Mouse (Mus musculus): ENCODE results near the gene Kcnmb1. TPM values are rescaled to one million over a fixed set of nuclear protein-coding genes. Genes with fewer than 3 reads are reported as not detected.
A peak's percentile ranks its signal among the peaks of the same experiment; 100 is the strongest.

Gene Kcnmb1
- polyA plus RNA-seq, 1 experiment from 2014 or later, result not detected

GRCm38 (mm10) chr11:33928658-33929057 lies 34.2 kb upstream of the Kcnmb1 start:
- H3K4me2 ChIP-seq, result no peak overlapping the region
- no peak overlapping the region for H3K9ac ChIP-seq
- H3K4me1 ChIP-seq, result peaks cover 8% of the 10 kb centered on the region
- H3K4me3 ChIP-seq (replicated peaks), result no peak overlapping the region
- no peak overlapping the region for H3K27ac ChIP-seq
- ATAC-seq (ENCODE audit: low FRiP score), result peak; percentile 45; the same call in 1 of the 2 replicates
- H3K9me3 ChIP-seq, result no peaks in the 10 kb centered on the region
- no peaks in the 10 kb centered on the region for H3K27me3 ChIP-seq
- no peaks in the 10 kb centered on the region for H3K36me3 ChIP-seq (replicated peaks)
- WGBS, result 46% methylated on average over 7 of the region's 7 CpGs

GRCm38 (mm10) chr11:33929412-33929811 lies 33.4 kb upstream of the Kcnmb1 start:
- Histone ChIP-seq H3K4me1 (peaks cover 8% of the 10 kb centered on the region), H3K4me3 (replicated peaks) (no peak overlapping the region), H3K9me3 (no peaks in the 10 kb centered on the region), H3K27me3 (no peaks in the 10 kb centered on the region), H3K4me2 (no peak overlapping the region), H3K9ac (no peak overlapping the region), H3K36me3 (replicated peaks) (no peaks in the 10 kb centered on the region), H3K27ac (no peak overlapping the region)
- WGBS, result 80% methylated on average over 11 of the region's 11 CpGs
- no peak for ATAC-seq (ENCODE audit: low FRiP score)

GRCm38 (mm10) chr11:33931836-33932385 lies 30.9 kb upstream of the Kcnmb1 start:
- Histone ChIP-seq H3K27ac (no peak overlapping the region), H3K27me3 (no peaks in the 10 kb centered on the region), H3K36me3 (replicated peaks) (no peaks in the 10 kb centered on the region), H3K4me1 (peaks cover 8% of the 10 kb centered on the region), H3K4me2 (no peak overlapping the region), H3K9ac (no peak overlapping the region), H3K9me3 (no peaks in the 10 kb centered on the region), H3K4me3 (replicated peaks) (no peak overlapping the region)
- ATAC-seq (ENCODE audit: low FRiP score), result peak; percentile 37; the same call in 1 of the 2 replicates
- WGBS, result 12% methylated on average over 10 of the region's 10 CpGs

GRCm38 (mm10) chr11:33932386-33933111 lies 30.3 kb upstream of the Kcnmb1 start:
- H3K9ac ChIP-seq, result no peak overlapping the region
- H3K27ac ChIP-seq, result no peak overlapping the region
- ATAC-seq (ENCODE audit: low FRiP score), result no peak; the same call in 1 of the 2 replicates

GRCm38 (mm10) chr11:33934286-33934685 lies 28.5 kb upstream of the Kcnmb1 start:
- no peak overlapping the region for H3K4me3 ChIP-seq (replicated peaks)
- no peaks in the 10 kb centered on the region for H3K9me3 ChIP-seq
- no peak overlapping the region for H3K27ac ChIP-seq
- H3K4me1 ChIP-seq, result peaks cover 8% of the 10 kb centered on the region
- WGBS, result 67% methylated on average over 9 of the region's 9 CpGs
- H3K27me3 ChIP-seq, result no peaks in the 10 kb centered on the region
- H3K9ac ChIP-seq, result no peak overlapping the region
- H3K36me3 ChIP-seq (replicated peaks), result no peaks in the 10 kb centered on the region
- no peak for ATAC-seq (ENCODE audit: low FRiP score)
- no peak overlapping the region for H3K4me2 ChIP-seq

More at GRCm38 (mm10) chr11:33932386-33933111, 30.3 kb upstream of the Kcnmb1 start:
- H3K4me2 ChIP-seq, result no peak overlapping the region
- no peaks in the 10 kb centered on the region for H3K36me3 ChIP-seq (replicated peaks)
- WGBS, result 69% methylated on average over 18 of the region's 18 CpGs
- H3K9me3 ChIP-seq, result no peaks in the 10 kb centered on the region
- no peak overlapping the region for H3K4me3 ChIP-seq (replicated peaks)
- H3K27me3 ChIP-seq, result no peaks in the 10 kb centered on the region
- peaks cover 8% of the 10 kb centered on the region for H3K4me1 ChIP-seq

GRCm38 (mm10) chr11:33937641-33938040 lies 25.2 kb upstream of the Kcnmb1 start:
- ATAC-seq (ENCODE audit: low FRiP score), result no peak
- Histone ChIP-seq H3K4me1 (peaks cover 1% of the 10 kb centered on the region; the same call in 1 of the 2 replicates), H3K9me3 (no peaks in the 10 kb centered on the region), H3K36me3 (replicated peaks) (no peaks in the 10 kb centered on the region), H3K27ac (no peak overlapping the region), H3K9ac (no peak overlapping the region), H3K27me3 (no peaks in the 10 kb centered on the region), H3K4me3 (replicated peaks) (no peak overlapping the region), H3K4me2 (no peak overlapping the region)
- 89% methylated on average over 8 of the region's 8 CpGs for WGBS

- H3K4me1 ChIP-seq, result no peaks in the 10 kb centered on the region
- no peak overlapping the region for H3K4me2 ChIP-seq
- H3K4me3 ChIP-seq (replicated peaks), result no peak overlapping the region
- no peak overlapping the region for H3K9ac ChIP-seq
- ATAC-seq (ENCODE audit: low FRiP score), result no peak
- H3K9me3 ChIP-seq, result no peaks in the 10 kb centered on the region
- H3K27ac ChIP-seq, result no peak overlapping the region
- no peaks in the 10 kb centered on the region for H3K27me3 ChIP-seq
- H3K36me3 ChIP-seq (replicated peaks), result no peaks in the 10 kb centered on the region
- WGBS, result 49% methylated on average over 7 of the region's 7 CpGs
Observed at GRCm38 (mm10) chr11:33938561-33939274, 24.1 kb upstream of the Kcnmb1 start.

- H3K27me3 ChIP-seq, result no peaks in the 10 kb centered on the region
- no peaks in the 10 kb centered on the region for H3K4me1 ChIP-seq
- H3K36me3 ChIP-seq (replicated peaks), result no peaks in the 10 kb centered on the region
- ATAC-seq (ENCODE audit: low FRiP score), result no peak
- H3K27ac ChIP-seq, result no peak overlapping the region
- no peak overlapping the region for H3K4me3 ChIP-seq (replicated peaks)
- H3K4me2 ChIP-seq, result no peak overlapping the region
- WGBS, result 82% methylated on average over 4 of the region's 4 CpGs
- no peaks in the 10 kb centered on the region for H3K9me3 ChIP-seq
- H3K9ac ChIP-seq, result no peak overlapping the region
Observed at GRCm38 (mm10) chr11:33939456-33940113, 23.2 kb upstream of the Kcnmb1 start.

GRCm38 (mm10) chr11:33943565-33943964 lies 19.2 kb upstream of the Kcnmb1 start:
- no peak overlapping the region for H3K27ac ChIP-seq
- no peak for ATAC-seq (ENCODE audit: low FRiP score)
- no peak overlapping the region for H3K9ac ChIP-seq
- no peaks in the 10 kb centered on the region for H3K9me3 ChIP-seq
- H3K4me3 ChIP-seq (replicated peaks), result no peak overlapping the region
- no peaks in the 10 kb centered on the region for H3K4me1 ChIP-seq
- no peak overlapping the region for H3K4me2 ChIP-seq
- whole genome bisulfite sequencing, result 65% methylated on average over 1 of the region's 1 CpGs
- no peaks in the 10 kb centered on the region for H3K36me3 ChIP-seq (replicated peaks)
- H3K27me3 ChIP-seq, result no peaks in the 10 kb centered on the region

GRCm38 (mm10) chr11:33944067-33944785 lies 18.6 kb upstream of the Kcnmb1 start:
- WGBS, result 68% methylated on average over 4 of the region's 4 CpGs
- Histone ChIP-seq H3K4me2 (no peak overlapping the region), H3K36me3 (replicated peaks) (no peaks in the 10 kb centered on the region), H3K27me3 (no peaks in the 10 kb centered on the region), H3K4me1 (no peaks in the 10 kb centered on the region), H3K9ac (no peak overlapping the region), H3K27ac (no peak overlapping the region), H3K9me3 (no peaks in the 10 kb centered on the region), H3K4me3 (replicated peaks) (no peak overlapping the region)
- ATAC-seq (ENCODE audit: low FRiP score), result no peak

GRCm38 (mm10) chr11:33944786-33945328 lies 18.0 kb upstream of the Kcnmb1 start:
- 89% methylated on average over 9 of the region's 9 CpGs for WGBS
- no peak overlapping the region for H3K9ac ChIP-seq
- no peaks in the 10 kb centered on the region for H3K9me3 ChIP-seq
- H3K36me3 ChIP-seq (replicated peaks), result no peaks in the 10 kb centered on the region
- no peak overlapping the region for H3K4me2 ChIP-seq
- no peaks in the 10 kb centered on the region for H3K27me3 ChIP-seq
- H3K4me1 ChIP-seq, result no peaks in the 10 kb centered on the region
- ATAC-seq (ENCODE audit: low FRiP score), result no peak
- no peak overlapping the region for H3K27ac ChIP-seq
- no peak overlapping the region for H3K4me3 ChIP-seq (replicated peaks)
